Mouse (Mus musculus): ENCODE data around the gene Defb20. TPM values are rescaled to one million over a fixed set of nuclear protein-coding genes. Genes with fewer than 3 reads are reported as not detected.

Defb20 gene
- polyA plus RNA-seq, 1 experiment from 2014 or later = not detected

DNA sequence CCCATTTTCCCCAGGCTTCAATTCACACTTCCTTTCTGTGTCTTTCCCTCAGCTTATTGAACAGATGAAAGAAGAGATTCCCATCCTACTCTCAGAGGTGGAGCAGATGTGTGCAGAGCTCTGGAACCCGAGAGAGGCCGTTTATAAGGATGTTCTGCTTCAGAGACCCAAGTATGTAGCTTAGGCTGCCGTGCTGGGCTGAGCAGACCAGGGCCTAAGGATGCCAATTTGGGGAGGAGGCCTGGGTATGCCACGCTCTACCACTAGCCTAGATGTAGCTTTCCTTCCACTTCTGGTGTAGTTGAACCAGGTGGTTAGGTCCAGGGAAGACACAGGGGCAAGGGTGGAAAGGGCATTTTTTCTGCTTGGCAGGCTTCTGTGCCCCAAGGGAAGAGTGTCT is 34.5 kb upstream of the Defb20 start:
- 68% methylated on average over 4 of the region's 4 CpGs for WGBS
- ATAC-seq (ENCODE audit: insufficient read depth) = no peak
- no peak for DNase-seq
- Histone ChIP-seq H3K9me3 (ENCODE audit: low read depth, low read length) (no peaks in the 10 kb centered on the region), H3K27ac (ENCODE audit: low read depth) (no peak overlapping the region), H3K9ac (no peak overlapping the region), H3K36me3 (ENCODE audit: insufficient read depth) (no peaks in the 10 kb centered on the region), H3K4me1 (ENCODE audit: insufficient read depth) (no peaks in the 10 kb centered on the region), H3K27me3 (ENCODE audit: insufficient read depth, low read length) (no peaks in the 10 kb centered on the region), H3K4me3 (ENCODE audit: low read depth, low read length) (no peak overlapping the region), H3K4me2 (no peak overlapping the region)
- no peak for TF ChIP-seq CTCF (IDR thresholded peaks at IDR 0.05; ENCODE audit: low read depth)

GRCm38 (mm10) chr2:152443281-152443680 is 33.6 kb upstream of the Defb20 start:
- DNase-seq (no peak), ATAC-seq (ENCODE audit: insufficient read depth) (no peak)
- no peak for TF ChIP-seq CTCF (IDR thresholded peaks at IDR 0.05; ENCODE audit: low read depth)
- H3K36me3 ChIP-seq (ENCODE audit: insufficient read depth) = no peaks in the 10 kb centered on the region
- WGBS = 71% methylated on average over 8 of the region's 8 CpGs
- H3K9me3 ChIP-seq (ENCODE audit: low read depth, low read length) = no peaks in the 10 kb centered on the region
- no peak overlapping the region for H3K4me2 ChIP-seq
- no peaks in the 10 kb centered on the region for H3K4me1 ChIP-seq (ENCODE audit: insufficient read depth)
- H3K4me3 ChIP-seq (ENCODE audit: low read depth, low read length) = no peak overlapping the region
- no peak overlapping the region for H3K27ac ChIP-seq (ENCODE audit: low read depth)
- H3K27me3 ChIP-seq (ENCODE audit: insufficient read depth, low read length) = no peaks in the 10 kb centered on the region
- no peak overlapping the region for H3K9ac ChIP-seq

DNA sequence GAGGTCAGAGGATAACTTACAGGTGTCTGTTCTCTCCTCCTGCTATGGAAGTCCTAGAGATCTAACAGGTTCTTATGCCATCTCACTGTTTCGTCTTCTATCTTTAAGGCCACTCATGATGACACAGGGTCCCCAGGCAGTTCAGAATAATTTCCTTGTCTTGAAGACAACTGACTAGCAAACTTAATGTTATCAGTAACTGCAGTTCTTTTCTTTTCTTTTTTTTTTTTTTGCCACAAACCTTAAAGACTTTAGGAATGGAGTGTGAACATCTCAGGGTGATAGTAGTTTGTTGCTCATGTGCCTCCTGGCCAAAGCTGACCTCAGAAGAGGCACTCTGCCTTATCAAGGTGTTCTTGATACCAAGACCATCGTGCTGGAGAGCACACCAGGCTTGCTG is 30.2 kb upstream of the Defb20 start:
- Histone ChIP-seq H3K4me2 (no peak overlapping the region), H3K4me1 (ENCODE audit: insufficient read depth) (no peaks in the 10 kb centered on the region), H3K4me3 (ENCODE audit: low read depth, low read length) (no peak overlapping the region), H3K9me3 (ENCODE audit: low read depth, low read length) (no peaks in the 10 kb centered on the region), H3K9ac (no peak overlapping the region), H3K36me3 (ENCODE audit: insufficient read depth) (no peaks in the 10 kb centered on the region), H3K27ac (ENCODE audit: low read depth) (no peak overlapping the region), H3K27me3 (ENCODE audit: insufficient read depth, low read length) (no peaks in the 10 kb centered on the region)
- no peak for TF ChIP-seq CTCF (IDR thresholded peaks at IDR 0.05; ENCODE audit: low read depth)
- no peak for DNase-seq
- 42% methylated on average over 2 of the region's 2 CpGs for WGBS
- no peak for ATAC-seq (ENCODE audit: insufficient read depth)

DNA sequence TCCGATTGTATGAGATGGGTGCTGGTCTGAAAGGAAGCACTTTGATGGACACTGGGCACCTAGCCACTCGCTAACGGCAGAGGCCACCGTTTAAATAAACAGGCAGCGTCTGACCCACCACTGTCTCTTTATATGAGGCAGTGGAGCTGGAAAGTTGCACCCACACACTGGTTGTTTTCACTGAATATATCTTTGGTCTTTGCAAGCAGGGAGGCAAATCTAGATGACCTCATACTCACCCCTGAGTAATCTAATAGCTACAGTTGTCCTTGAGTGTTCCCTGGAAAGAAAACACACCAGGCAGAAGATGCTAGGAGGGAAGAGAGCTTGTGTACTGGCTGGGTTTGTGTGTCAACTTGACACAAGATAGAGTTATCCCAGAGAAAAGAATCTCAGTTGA is 29.4 kb upstream of the Defb20 start:
- no peak for ATAC-seq (ENCODE audit: insufficient read depth)
- no peaks in the 10 kb centered on the region for H3K4me1 ChIP-seq (ENCODE audit: insufficient read depth)
- 25% methylated on average over 5 of the region's 5 CpGs for WGBS
- no peak overlapping the region for H3K27ac ChIP-seq (ENCODE audit: low read depth)
- no peak for TF ChIP-seq CTCF (IDR thresholded peaks at IDR 0.05; ENCODE audit: low read depth)
- H3K4me3 ChIP-seq (ENCODE audit: low read depth, low read length) = no peak overlapping the region
- no peaks in the 10 kb centered on the region for H3K27me3 ChIP-seq (ENCODE audit: insufficient read depth, low read length)
- no peaks in the 10 kb centered on the region for H3K36me3 ChIP-seq (ENCODE audit: insufficient read depth)
- DNase-seq = no peak
- H3K9ac ChIP-seq = no peak overlapping the region
- no peaks in the 10 kb centered on the region for H3K9me3 ChIP-seq (ENCODE audit: low read depth, low read length)
- no peak overlapping the region for H3K4me2 ChIP-seq

GRCm38 (mm10) chr2:152450241-152450640 is 26.6 kb upstream of the Defb20 start:
- DNase-seq (peak; percentile 78), ATAC-seq (ENCODE audit: insufficient read depth) (no peak)
- no peaks in the 10 kb centered on the region for H3K9me3 ChIP-seq (ENCODE audit: low read depth, low read length)
- no peaks in the 10 kb centered on the region for H3K36me3 ChIP-seq (ENCODE audit: insufficient read depth)
- no peak overlapping the region for H3K4me3 ChIP-seq (ENCODE audit: low read depth, low read length)
- TF ChIP-seq CTCF (IDR thresholded peaks at IDR 0.05; ENCODE audit: low read depth) = peak; percentile 72
- H3K27ac ChIP-seq (ENCODE audit: low read depth) = no peak overlapping the region
- 6% methylated on average over 5 of the region's 5 CpGs for WGBS
- no peak overlapping the region for H3K9ac ChIP-seq
- no peaks in the 10 kb centered on the region for H3K27me3 ChIP-seq (ENCODE audit: insufficient read depth, low read length)
- H3K4me1 ChIP-seq (ENCODE audit: insufficient read depth) = no peaks in the 10 kb centered on the region
- H3K4me2 ChIP-seq = no peak overlapping the region

GRCm38 (mm10) chr2:152452101-152452781 is 24.6 kb upstream of the Defb20 start:
- Histone ChIP-seq H3K27ac (ENCODE audit: low read depth) (no peak overlapping the region), H3K9ac (no peak overlapping the region), H3K36me3 (ENCODE audit: insufficient read depth) (no peaks in the 10 kb centered on the region), H3K4me3 (ENCODE audit: low read depth, low read length) (no peak overlapping the region), H3K4me1 (ENCODE audit: insufficient read depth) (no peaks in the 10 kb centered on the region), H3K4me2 (no peak overlapping the region), H3K27me3 (ENCODE audit: insufficient read depth, low read length) (no peaks in the 10 kb centered on the region), H3K9me3 (ENCODE audit: low read depth, low read length) (no peaks in the 10 kb centered on the region)
- 64% methylated on average over 4 of the region's 4 CpGs for WGBS
- DNase-seq (no peak), ATAC-seq (ENCODE audit: insufficient read depth) (peak; percentile 49)
- no peak for TF ChIP-seq CTCF (IDR thresholded peaks at IDR 0.05; ENCODE audit: low read depth)

DNA sequence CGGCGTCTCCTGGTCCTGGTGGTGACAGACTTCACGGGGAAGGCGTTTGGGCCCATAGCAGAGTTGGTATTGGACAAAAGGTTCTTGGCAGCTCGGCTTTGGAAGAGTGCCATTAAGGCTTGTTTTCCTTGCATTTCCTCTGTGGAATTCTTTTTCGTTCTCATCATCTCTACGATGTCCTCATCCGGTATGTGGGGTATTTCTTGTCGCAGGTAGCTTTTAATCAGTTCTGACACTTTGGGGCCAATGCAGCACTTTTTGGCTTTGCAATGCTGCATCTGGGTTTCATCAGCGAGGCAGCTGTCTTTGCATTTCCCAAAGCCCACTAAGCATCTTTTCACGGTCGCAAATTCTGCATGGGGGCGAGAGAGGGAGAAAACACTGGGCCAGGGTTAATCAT is 17.6 kb upstream of the Defb20 start:
- H3K27ac ChIP-seq (ENCODE audit: low read depth) = no peak overlapping the region
- 47% methylated on average over 13 of the region's 13 CpGs for WGBS
- DNase-seq (no peak), ATAC-seq (ENCODE audit: insufficient read depth) (no peak)
- no peak overlapping the region for H3K4me3 ChIP-seq (ENCODE audit: low read depth, low read length)
- no peaks in the 10 kb centered on the region for H3K27me3 ChIP-seq (ENCODE audit: insufficient read depth, low read length)
- no peak overlapping the region for H3K9ac ChIP-seq
- H3K9me3 ChIP-seq (ENCODE audit: low read depth, low read length) = no peaks in the 10 kb centered on the region
- H3K4me2 ChIP-seq = no peak overlapping the region
- no peaks in the 10 kb centered on the region for H3K36me3 ChIP-seq (ENCODE audit: insufficient read depth)
- H3K4me1 ChIP-seq (ENCODE audit: insufficient read depth) = no peaks in the 10 kb centered on the region
- no peak for TF ChIP-seq CTCF (IDR thresholded peaks at IDR 0.05; ENCODE audit: low read depth)
